Mouse (Mus musculus) limb, embryonic 13.5 days (tissue): ENCODE results near the gene Zw10. TPM values are rescaled to one million over a fixed set of nuclear protein-coding genes. Genes with fewer than 3 reads are reported as not detected.

Experiments used
- ATAC-seq: fragments of 200-750 bp; cut with Nextera tagmentation; 2 replicates; pipeline ENCODE4 v1.8.0; 2017; ENCODE audit warnings: low read depth, moderate number of reproducible peaks, moderate TSS enrichment; ENCODE audit not compliant: low FRiP score
- H3K27ac ChIP-seq: fragments of 300-500 bp; sonication (generic); 2 replicates; pipeline ENCODE4 v1.5.1; 2015; ENCODE audit warnings: inconsistent platforms, mild to moderate bottlenecking, moderate library complexity
- H3K27me3 ChIP-seq: fragments of 300-500 bp; sonication (generic); 2 replicates; pipeline ENCODE4 v1.6.1; 2015; ENCODE audit warnings: mild to moderate bottlenecking, inconsistent platforms
- H3K36me3 ChIP-seq: fragments of 300-500 bp; sonication (generic); 2 replicates; pipeline ENCODE4 v1.6.1; 2015; ENCODE audit warnings: inconsistent platforms, mild to moderate bottlenecking, moderate library complexity
- H3K4me1 ChIP-seq: fragments of 300-500 bp; sonication (generic); 2 replicates; pipeline ENCODE4 v1.6.1; 2015; ENCODE audit warnings: inconsistent platforms
- H3K4me2 ChIP-seq: fragments of 300-500 bp; sonication (generic); replicated peaks from 2 replicates; pipeline ENCODE4 v1.6.1; 2015; ENCODE audit warnings: inconsistent platforms, mild to moderate bottlenecking, moderate library complexity
- H3K4me3 ChIP-seq: fragments of 300-500 bp; sonication (generic); 2 replicates; pipeline ENCODE4 v1.5.1; 2015; ENCODE audit warnings: moderate library complexity, mild to moderate bottlenecking, inconsistent platforms
- H3K9ac ChIP-seq: fragments of 300-500 bp; sonication (generic); 2 replicates; pipeline ENCODE4 v1.6.1; 2015; ENCODE audit warnings: mild to moderate bottlenecking, inconsistent platforms
- H3K9me3 ChIP-seq: fragments of 300-500 bp; sonication (generic); 2 replicates; pipeline ENCODE4 v1.6.1; 2016; ENCODE audit warnings: inconsistent platforms
- WGBS: fragments of 180-500 bp; shearing (Covaris S2); methylation state at CpG from one replicate; pipeline ENCODE4 v1.1.7; 2015; 5-methylcytosine and 5-hydroxymethylcytosine counted together
- polyA plus RNA-seq: library from polyadenylated mRNA; unstranded; fragments of >200 nt; fragmentation: Nextera tagmentation; extraction: Ambion mirVana; gene quantifications from 2 replicates; pipeline ENCODE4 v1.2.1, GENCODE M21; 2015

Gene Zw10
- polyA plus RNA-seq, result 43.8 and 46.7 TPM in 2 replicates

- Histone ChIP-seq H3K9ac (peak within 1 kb of the TSS; percentile 89), H3K9me3 (no peaks in the 10 kb centered on the region), H3K27ac (peak within 1 kb of the TSS; percentile 84), H3K4me1 (peaks cover 8% of the 10 kb centered on the region), H3K4me3 (peak within 1 kb of the TSS; percentile 84), H3K4me2 (peak within 1 kb of the TSS; percentile 70), H3K36me3 (peaks cover 18% of the 10 kb centered on the region), H3K27me3 (no peaks in the 10 kb centered on the region)
- ATAC-seq, result peak; percentile 99
- under 1% methylated on average over 53 of the region's 53 CpGs for WGBS
These were observed at the start of gene Zw10 for GRCm38 (mm10) chr9:49055333-49056205. Gene Zw10, plus strand, starts transcription at chr9:49055613.

- no peaks in the 10 kb centered on the region for H3K9me3 ChIP-seq
- WGBS, result 55% methylated on average over 7 of the region's 7 CpGs
- ATAC-seq, result no peak
- no peak overlapping the region for H3K4me2 ChIP-seq
- no peak overlapping the region for H3K4me3 ChIP-seq
- no peak overlapping the region for H3K9ac ChIP-seq
- no peak overlapping the region for H3K27ac ChIP-seq
- no peaks in the 10 kb centered on the region for H3K4me1 ChIP-seq
- peaks cover 73% of the 10 kb centered on the region for H3K36me3 ChIP-seq
- H3K27me3 ChIP-seq, result no peaks in the 10 kb centered on the region
These were observed 39.6 kb upstream of the Zw10 start for GRCm38 (mm10) chr9:49015824-49016223.

DNA sequence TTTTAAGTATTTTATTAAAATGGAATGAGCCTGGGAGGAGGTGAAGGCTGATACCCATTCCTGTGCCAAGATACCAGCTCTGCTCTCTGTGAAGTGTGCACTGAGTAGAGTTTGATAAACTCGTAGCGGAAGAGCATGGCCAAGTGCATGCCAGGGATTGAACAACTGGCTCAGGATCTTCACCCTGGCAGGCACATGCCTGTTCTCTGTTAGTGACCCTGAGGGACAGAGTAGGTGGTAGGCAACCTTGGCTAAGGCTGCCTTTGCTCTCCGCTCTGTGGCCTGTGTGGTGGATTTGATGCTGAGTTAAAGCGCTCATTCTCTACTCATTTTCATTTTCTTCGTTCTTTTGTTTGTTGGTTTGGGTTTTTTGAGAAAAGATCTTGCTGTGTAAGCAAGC is 34.1 kb upstream of the Zw10 start:
- H3K9me3 ChIP-seq, result no peaks in the 10 kb centered on the region
- H3K4me1 ChIP-seq, result no peaks in the 10 kb centered on the region
- WGBS, result 87% methylated on average over 5 of the region's 5 CpGs
- no peak overlapping the region for H3K4me2 ChIP-seq
- ATAC-seq, result no peak
- H3K36me3 ChIP-seq, result peaks cover 45% of the 10 kb centered on the region
- H3K27ac ChIP-seq, result no peak overlapping the region
- H3K27me3 ChIP-seq, result no peaks in the 10 kb centered on the region
- no peak overlapping the region for H3K9ac ChIP-seq
- H3K4me3 ChIP-seq, result no peak overlapping the region

DNA sequence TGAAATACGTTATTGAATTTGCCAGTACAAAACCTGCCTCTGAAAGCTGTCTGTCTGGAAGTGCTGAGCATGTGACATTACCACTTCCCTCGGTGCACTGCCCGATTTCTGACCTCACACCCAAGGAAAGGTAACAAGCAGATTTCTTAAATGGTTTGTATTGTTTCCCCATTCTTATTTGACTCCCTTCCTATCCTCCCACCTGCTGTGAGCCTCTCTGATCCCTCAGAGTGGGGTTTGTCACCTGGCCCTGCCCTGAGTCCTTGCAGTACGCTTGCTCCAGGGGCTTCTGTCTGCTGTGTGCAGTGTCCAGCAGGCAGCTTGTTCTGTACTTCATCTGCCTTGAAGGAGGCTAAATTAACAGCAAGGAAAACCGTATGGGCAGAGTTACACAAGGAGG is 31.5 kb upstream of the Zw10 start:
- Histone ChIP-seq H3K4me1 (no peaks in the 10 kb centered on the region), H3K27me3 (no peaks in the 10 kb centered on the region), H3K4me3 (no peak overlapping the region), H3K27ac (no peak overlapping the region), H3K36me3 (peaks cover 57% of the 10 kb centered on the region), H3K9ac (no peak overlapping the region), H3K4me2 (no peak overlapping the region), H3K9me3 (no peaks in the 10 kb centered on the region)
- ATAC-seq, result no peak
- WGBS, result 78% methylated on average over 5 of the region's 5 CpGs

DNA sequence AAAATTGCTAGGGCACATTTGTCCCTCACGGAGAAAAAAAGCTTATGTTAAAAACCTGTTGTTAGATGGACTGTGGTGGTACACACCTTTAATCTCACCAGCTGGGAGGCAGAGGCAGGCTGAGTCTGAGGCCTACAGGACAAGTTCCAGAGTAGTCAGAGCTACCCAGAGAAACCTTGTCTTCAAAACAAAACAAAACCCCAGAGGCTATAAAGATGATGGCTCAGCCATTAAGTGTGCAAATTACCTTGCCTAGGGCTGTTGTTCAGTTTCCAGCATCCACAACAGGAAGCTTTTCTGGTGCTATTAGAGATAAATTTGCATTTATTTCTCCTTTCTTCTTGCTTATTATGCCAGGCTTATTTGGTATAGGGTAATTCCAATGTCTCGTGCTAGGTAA is 30.9 kb upstream of the Zw10 start:
- Histone ChIP-seq H3K4me3 (no peak overlapping the region), H3K9me3 (no peaks in the 10 kb centered on the region), H3K9ac (no peak overlapping the region), H3K36me3 (peaks cover 56% of the 10 kb centered on the region), H3K4me2 (no peak overlapping the region), H3K27me3 (no peaks in the 10 kb centered on the region), H3K27ac (no peak overlapping the region), H3K4me1 (no peaks in the 10 kb centered on the region)
- ATAC-seq, result no peak
- WGBS, result 76% methylated on average over 2 of the region's 2 CpGs

DNA sequence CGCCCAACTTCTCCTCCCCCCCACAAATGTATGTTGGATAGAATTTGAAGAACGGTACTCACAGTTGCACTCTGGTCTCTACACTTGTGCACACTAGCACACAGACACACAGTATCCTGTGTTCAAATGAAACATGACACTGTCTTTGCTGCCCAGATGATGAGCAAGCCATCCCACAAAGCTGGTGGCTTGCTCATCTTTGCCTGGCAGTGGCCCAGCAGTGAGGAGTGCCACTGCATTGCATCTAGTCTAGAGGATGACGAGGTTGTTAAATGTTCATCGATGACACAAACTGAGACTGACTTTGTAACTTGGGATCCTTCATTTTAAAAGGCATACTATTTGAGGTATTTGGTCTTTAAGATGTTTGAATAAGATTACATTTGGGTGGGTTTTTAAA is 20.6 kb upstream of the Zw10 start:
- no peaks in the 10 kb centered on the region for H3K9me3 ChIP-seq
- H3K27me3 ChIP-seq, result no peaks in the 10 kb centered on the region
- H3K9ac ChIP-seq, result no peak overlapping the region
- no peak overlapping the region for H3K4me2 ChIP-seq
- no peaks in the 10 kb centered on the region for H3K4me1 ChIP-seq
- H3K27ac ChIP-seq, result no peak overlapping the region
- WGBS, result 93% methylated on average over 4 of the region's 4 CpGs
- ATAC-seq, result no peak
- peaks cover 94% of the 10 kb centered on the region for H3K36me3 ChIP-seq
- H3K4me3 ChIP-seq, result no peak overlapping the region

- H3K9me3 ChIP-seq, result no peaks in the 10 kb centered on the region
- H3K36me3 ChIP-seq, result no peaks in the 10 kb centered on the region
- no peak overlapping the region for H3K9ac ChIP-seq
- ATAC-seq, result no peak
- no peak overlapping the region for H3K4me2 ChIP-seq
- WGBS, result 69% methylated on average over 5 of the region's 5 CpGs
- no peaks in the 10 kb centered on the region for H3K27me3 ChIP-seq
- H3K27ac ChIP-seq, result no peak overlapping the region
- H3K4me1 ChIP-seq, result no peaks in the 10 kb centered on the region
- H3K4me3 ChIP-seq, result no peak overlapping the region
These were observed 4.5 kb upstream of the Zw10 start for GRCm38 (mm10) chr9:49050901-49051300.

GRCm38 (mm10) chr9:49051349-49051748 is 4.1 kb upstream of the Zw10 start:
- no peak overlapping the region for H3K9ac ChIP-seq
- no peaks in the 10 kb centered on the region for H3K36me3 ChIP-seq
- H3K27ac ChIP-seq, result no peak overlapping the region
- no peaks in the 10 kb centered on the region for H3K9me3 ChIP-seq
- H3K4me2 ChIP-seq, result no peak overlapping the region
- no peak overlapping the region for H3K4me3 ChIP-seq
- H3K4me1 ChIP-seq, result peaks cover 3% of the 10 kb centered on the region
- 15% methylated on average over 5 of the region's 5 CpGs for WGBS
- H3K27me3 ChIP-seq, result no peaks in the 10 kb centered on the region
- no peak for ATAC-seq

- Histone ChIP-seq H3K9ac (no peak overlapping the region), H3K4me2 (no peak overlapping the region), H3K4me1 (peaks cover 8% of the 10 kb centered on the region), H3K36me3 (peaks cover 7% of the 10 kb centered on the region), H3K27me3 (no peaks in the 10 kb centered on the region), H3K9me3 (no peaks in the 10 kb centered on the region), H3K27ac (no peak overlapping the region), H3K4me3 (no peak overlapping the region)
- 78% methylated on average over 3 of the region's 3 CpGs for WGBS
- ATAC-seq, result no peak
These were observed 1.4 kb upstream of the Zw10 start for GRCm38 (mm10) chr9:49054028-49054427.

DNA sequence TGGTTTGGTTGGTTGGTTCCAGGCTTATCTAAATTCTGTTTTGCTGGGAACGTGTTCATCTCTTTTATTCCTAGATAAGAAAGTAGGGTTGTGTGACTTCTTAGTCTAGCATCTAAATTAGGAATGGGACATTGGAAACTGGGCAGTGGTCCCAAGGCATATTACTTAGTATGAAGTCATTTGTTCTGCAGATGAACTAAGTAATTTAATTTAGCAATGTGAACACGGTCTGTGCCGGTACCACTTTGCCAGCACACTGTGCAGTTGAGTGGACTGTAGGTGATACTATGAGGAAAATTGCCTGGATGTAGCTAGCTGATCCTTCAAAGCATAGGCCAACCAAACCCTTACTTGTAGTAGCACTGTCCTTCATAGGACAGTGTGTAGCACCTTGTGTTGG is 21.4 kb downstream of the Zw10 start:
- 93% methylated on average over 3 of the region's 3 CpGs for WGBS
- no peaks in the 10 kb centered on the region for H3K27me3 ChIP-seq

GRCm38 (mm10) chr9:49081107-49081506 is 25.7 kb downstream of the Zw10 start, which contains the start of gene Tmprss5:
Gene Tmprss5, plus strand, starts transcription at chr9:49081260.
- Histone ChIP-seq H3K4me2 (no peak within 1 kb of the TSS), H3K27ac (no peak within 1 kb of the TSS)
- 63% methylated on average over 5 of the region's 5 CpGs for WGBS

More for the DNA sequence above, 21.4 kb downstream of the Zw10 start:
- Histone ChIP-seq H3K9ac (no peak overlapping the region), H3K36me3 (peaks cover 90% of the 10 kb centered on the region), H3K9me3 (no peaks in the 10 kb centered on the region), H3K4me2 (no peak overlapping the region), H3K4me3 (no peak overlapping the region), H3K4me1 (no peaks in the 10 kb centered on the region), H3K27ac (no peak overlapping the region)
- no peak for ATAC-seq

DNA sequence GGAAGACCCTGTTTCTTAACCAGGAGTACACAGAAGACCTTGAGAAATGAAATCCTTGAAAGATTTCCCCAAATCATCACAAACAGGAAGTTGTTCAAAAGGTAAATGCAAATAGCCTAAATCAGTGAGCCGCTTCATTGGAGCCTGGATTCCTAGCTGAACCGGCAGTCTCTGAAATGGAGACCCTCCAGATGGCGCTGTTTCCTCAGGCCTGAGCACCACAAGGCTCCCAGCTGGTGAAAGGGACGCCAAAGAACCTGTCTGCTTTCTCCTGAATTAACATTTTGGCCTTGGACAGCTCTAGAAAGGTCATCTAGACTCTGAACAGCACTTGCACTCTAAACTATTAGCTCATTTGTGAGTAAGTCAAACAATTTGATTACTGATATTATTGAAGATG is 26.1 kb downstream of the Zw10 start:
- Histone ChIP-seq H3K9me3 (no peaks in the 10 kb centered on the region), H3K36me3 (peaks cover 56% of the 10 kb centered on the region), H3K27me3 (no peaks in the 10 kb centered on the region), H3K4me2 (no peak overlapping the region), H3K4me3 (no peak overlapping the region), H3K4me1 (no peaks in the 10 kb centered on the region), H3K27ac (no peak overlapping the region), H3K9ac (no peak overlapping the region)
- ATAC-seq, result no peak
- WGBS, result 7% methylated on average over 4 of the region's 4 CpGs

More at GRCm38 (mm10) chr9:49081107-49081506, 25.7 kb downstream of the Zw10 start, which contains the start of gene Tmprss5:
- no peak within 1 kb of the TSS for H3K9ac ChIP-seq
- ATAC-seq, result no peak
- no peaks in the 10 kb centered on the region for H3K4me1 ChIP-seq
- H3K4me3 ChIP-seq, result no peak within 1 kb of the TSS
- no peaks in the 10 kb centered on the region for H3K9me3 ChIP-seq
- peaks cover 60% of the 10 kb centered on the region for H3K36me3 ChIP-seq
- H3K27me3 ChIP-seq, result no peaks in the 10 kb centered on the region
